Mouse (Mus musculus): ENCODE results near the gene Aftph. TPM values are rescaled to one million over a fixed set of nuclear protein-coding genes. Genes with fewer than 3 reads are reported as not detected.

Gene Aftph
- polyA plus RNA-seq, 1 experiment from 2014 or later: 21.3 TPM

DNA sequence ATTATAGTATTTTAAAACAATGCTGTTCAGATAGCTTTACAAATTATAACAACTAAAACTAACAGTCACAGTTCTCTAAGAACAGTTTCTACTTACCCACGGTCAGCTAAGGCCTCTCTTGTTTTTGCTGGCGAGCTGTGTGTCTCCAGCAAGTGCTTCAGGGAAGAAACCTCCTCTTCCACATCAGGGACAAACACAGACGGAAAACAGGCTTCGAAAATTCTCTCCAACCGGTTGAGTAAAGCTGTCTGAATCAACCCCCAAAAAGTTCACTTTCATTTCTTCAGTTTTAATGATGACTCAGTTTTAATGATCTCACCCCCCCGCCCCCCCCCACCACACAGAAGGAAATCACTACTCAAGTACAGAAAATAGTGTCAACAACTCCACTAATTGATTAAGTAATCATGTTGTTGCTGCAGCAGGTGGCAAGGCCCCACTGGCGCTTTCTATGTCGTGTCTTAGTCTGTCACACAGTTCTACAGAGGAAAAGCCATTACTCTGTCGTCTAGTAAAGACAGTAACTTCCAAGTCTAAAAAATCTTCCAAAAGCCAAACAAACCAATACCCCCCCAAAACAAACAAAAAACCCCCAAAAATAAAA is 29.2 kb downstream of the Aftph start:
- H3K27ac ChIP-seq (ENCODE audit: low read depth, low read length): no peak overlapping the region
- no peak overlapping the region for H3K9ac ChIP-seq (ENCODE audit: low read depth, low read length)
- H3K27me3 ChIP-seq (replicated peaks; ENCODE audit: control insufficient read depth, insufficient read depth, low read length): no peaks in the 10 kb centered on the region
- no peak for TF ChIP-seq CTCF (IDR thresholded peaks at IDR 0.05; ENCODE audit: low read depth)
- H3K36me3 ChIP-seq (ENCODE audit: control insufficient read depth, insufficient read depth): peaks cover 7% of the 10 kb centered on the region; the same call in 1 of the 2 replicates
- H3K4me3 ChIP-seq (ENCODE audit: low read depth, low read length): no peak overlapping the region
- ATAC-seq: no peak
- no peaks in the 10 kb centered on the region for H3K9me3 ChIP-seq (ENCODE audit: control insufficient read depth)
- H3K4me1 ChIP-seq (replicated peaks; ENCODE audit: control insufficient read depth, insufficient read depth, low read length): no peaks in the 10 kb centered on the region
- H3K4me2 ChIP-seq (replicated peaks; ENCODE audit: low read depth): no peak overlapping the region
- 67% methylated on average over 9 of the region's 9 CpGs for WGBS

DNA sequence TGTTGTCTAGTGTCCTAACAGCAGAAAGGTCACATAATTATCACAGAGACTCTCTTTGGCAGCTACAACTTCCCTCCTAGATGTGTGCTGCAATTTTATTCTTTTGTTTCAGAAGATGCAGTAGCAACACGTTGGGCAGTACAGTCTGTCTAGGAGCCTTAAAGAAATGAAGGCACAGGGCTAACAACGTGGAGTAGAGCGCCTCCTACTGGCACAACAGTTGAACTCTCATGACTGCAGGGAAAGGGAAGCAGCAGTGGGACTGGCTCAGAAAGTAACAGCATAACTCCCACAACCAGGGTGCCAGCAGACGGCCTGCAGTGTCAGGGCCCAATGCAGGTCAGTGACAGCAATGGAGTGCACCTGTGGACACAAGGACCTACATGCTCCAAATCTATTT is 50.4 kb downstream of the Aftph start:
- Histone ChIP-seq H3K9me3 (ENCODE audit: control insufficient read depth) (no peaks in the 10 kb centered on the region), H3K27me3 (replicated peaks; ENCODE audit: control insufficient read depth, insufficient read depth, low read length) (no peaks in the 10 kb centered on the region), H3K4me3 (ENCODE audit: low read depth, low read length) (no peak overlapping the region), H3K9ac (ENCODE audit: low read depth, low read length) (no peak overlapping the region), H3K4me2 (replicated peaks; ENCODE audit: low read depth) (no peak overlapping the region), H3K4me1 (replicated peaks; ENCODE audit: control insufficient read depth, insufficient read depth, low read length) (no peaks in the 10 kb centered on the region), H3K36me3 (ENCODE audit: control insufficient read depth, insufficient read depth) (peaks cover 20% of the 10 kb centered on the region), H3K27ac (ENCODE audit: low read depth, low read length) (no peak overlapping the region)
- ATAC-seq: 0 out of 2 replicates have a peak, but pooled peaks have one; percentile 19
- TF ChIP-seq CTCF (IDR thresholded peaks at IDR 0.05; ENCODE audit: low read depth): peak; percentile 95
- 7% methylated on average over 4 of the region's 4 CpGs for WGBS

DNA sequence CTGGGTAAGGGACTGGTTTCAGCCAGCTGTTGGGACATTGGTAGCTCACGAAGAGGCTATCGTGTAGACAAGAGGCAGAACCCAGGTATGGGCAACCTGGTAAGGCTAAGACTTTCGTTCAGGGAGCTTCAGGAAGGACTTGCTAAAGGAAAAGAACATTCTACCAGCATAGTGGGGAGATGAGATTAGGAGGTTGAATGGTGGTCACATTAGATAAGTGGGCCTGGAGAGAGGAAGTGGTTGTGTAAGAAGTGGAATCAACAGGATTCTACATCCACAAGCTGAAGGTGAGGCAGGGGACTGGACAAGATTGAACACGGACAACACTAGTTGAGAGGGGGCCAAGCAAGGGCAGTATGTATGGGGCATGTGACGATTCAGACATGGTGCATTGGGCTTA is 59.7 kb downstream of the Aftph start:
- H3K27ac ChIP-seq (ENCODE audit: low read depth, low read length): no peak overlapping the region
- H3K4me3 ChIP-seq (ENCODE audit: low read depth, low read length): no peak overlapping the region
- WGBS: 88% methylated on average over 5 of the region's 5 CpGs
- no peak overlapping the region for H3K4me2 ChIP-seq (replicated peaks; ENCODE audit: low read depth)
- no peak overlapping the region for H3K9ac ChIP-seq (ENCODE audit: low read depth, low read length)
- H3K4me1 ChIP-seq (replicated peaks; ENCODE audit: control insufficient read depth, insufficient read depth, low read length): no peaks in the 10 kb centered on the region
- TF ChIP-seq CTCF (IDR thresholded peaks at IDR 0.05; ENCODE audit: low read depth): no peak
- no peak for ATAC-seq
- no peaks in the 10 kb centered on the region for H3K27me3 ChIP-seq (replicated peaks; ENCODE audit: control insufficient read depth, insufficient read depth, low read length)
- no peaks in the 10 kb centered on the region for H3K9me3 ChIP-seq (ENCODE audit: control insufficient read depth)
- peaks cover 8% of the 10 kb centered on the region for H3K36me3 ChIP-seq (ENCODE audit: control insufficient read depth, insufficient read depth)

DNA sequence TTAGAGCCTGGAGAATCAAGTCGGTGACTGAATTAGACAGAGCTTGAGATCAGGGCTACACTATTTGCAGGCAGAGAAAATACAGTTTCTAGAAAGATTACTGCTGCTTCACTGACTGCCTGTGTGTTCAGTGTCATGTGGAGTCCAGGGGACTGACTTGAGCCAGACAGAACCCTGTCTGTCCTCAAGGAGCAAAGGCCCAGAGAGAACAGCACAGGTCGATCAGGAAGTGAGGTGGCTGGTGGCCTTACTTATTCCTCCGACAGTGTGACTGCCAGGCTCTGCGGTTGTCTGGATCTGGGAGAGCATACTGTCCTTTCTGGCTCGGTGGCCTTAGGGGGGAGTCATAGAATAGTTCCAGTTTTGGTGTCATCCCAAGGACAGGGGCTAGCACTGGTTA is 60.6 kb downstream of the Aftph start:
- no peak overlapping the region for H3K4me2 ChIP-seq (replicated peaks; ENCODE audit: low read depth)
- no peak overlapping the region for H3K27ac ChIP-seq (ENCODE audit: low read depth, low read length)
- H3K9ac ChIP-seq (ENCODE audit: low read depth, low read length): no peak overlapping the region
- no peak overlapping the region for H3K4me3 ChIP-seq (ENCODE audit: low read depth, low read length)
- peaks cover under 1% of the 10 kb centered on the region; the same call in 1 of the 2 replicates for H3K36me3 ChIP-seq (ENCODE audit: control insufficient read depth, insufficient read depth)
- WGBS: 80% methylated on average over 5 of the region's 5 CpGs
- ATAC-seq: no peak
- H3K9me3 ChIP-seq (ENCODE audit: control insufficient read depth): no peaks in the 10 kb centered on the region
- no peaks in the 10 kb centered on the region for H3K4me1 ChIP-seq (replicated peaks; ENCODE audit: control insufficient read depth, insufficient read depth, low read length)
- H3K27me3 ChIP-seq (replicated peaks; ENCODE audit: control insufficient read depth, insufficient read depth, low read length): no peaks in the 10 kb centered on the region
- TF ChIP-seq CTCF (IDR thresholded peaks at IDR 0.05; ENCODE audit: low read depth): no peak

DNA sequence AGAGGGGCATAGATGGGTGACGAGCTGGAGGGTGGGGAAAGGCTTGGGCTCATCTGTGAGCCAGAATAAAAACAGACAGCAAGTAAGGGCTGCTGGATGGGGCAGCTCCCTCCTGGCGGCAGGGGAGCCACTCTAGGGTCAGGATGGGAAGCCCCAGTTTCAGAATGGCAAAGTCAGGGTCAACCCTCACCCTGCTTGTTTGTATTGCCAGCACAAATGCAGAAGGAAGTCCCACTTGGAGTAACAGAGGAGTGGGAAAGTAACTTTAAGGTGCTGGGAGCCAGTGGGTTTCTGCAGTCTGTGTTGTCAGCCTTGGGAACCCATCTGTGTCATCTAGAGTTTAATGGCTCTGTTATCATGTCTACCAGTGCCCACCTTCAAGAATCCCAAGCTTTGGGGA is 62.0 kb downstream of the Aftph start:
- no peak overlapping the region for H3K9ac ChIP-seq (ENCODE audit: low read depth, low read length)
- H3K9me3 ChIP-seq (ENCODE audit: control insufficient read depth): no peaks in the 10 kb centered on the region
- no peaks in the 10 kb centered on the region for H3K4me1 ChIP-seq (replicated peaks; ENCODE audit: control insufficient read depth, insufficient read depth, low read length)
- H3K4me2 ChIP-seq (replicated peaks; ENCODE audit: low read depth): no peak overlapping the region
- no peak overlapping the region for H3K27ac ChIP-seq (ENCODE audit: low read depth, low read length)
- H3K27me3 ChIP-seq (replicated peaks; ENCODE audit: control insufficient read depth, insufficient read depth, low read length): no peaks in the 10 kb centered on the region
- no peaks in the 10 kb centered on the region for H3K36me3 ChIP-seq (ENCODE audit: control insufficient read depth, insufficient read depth)
- TF ChIP-seq CTCF (IDR thresholded peaks at IDR 0.05; ENCODE audit: low read depth): no peak
- H3K4me3 ChIP-seq (ENCODE audit: low read depth, low read length): no peak overlapping the region
- 79% methylated on average over 2 of the region's 2 CpGs for WGBS
- ATAC-seq: no peak

DNA sequence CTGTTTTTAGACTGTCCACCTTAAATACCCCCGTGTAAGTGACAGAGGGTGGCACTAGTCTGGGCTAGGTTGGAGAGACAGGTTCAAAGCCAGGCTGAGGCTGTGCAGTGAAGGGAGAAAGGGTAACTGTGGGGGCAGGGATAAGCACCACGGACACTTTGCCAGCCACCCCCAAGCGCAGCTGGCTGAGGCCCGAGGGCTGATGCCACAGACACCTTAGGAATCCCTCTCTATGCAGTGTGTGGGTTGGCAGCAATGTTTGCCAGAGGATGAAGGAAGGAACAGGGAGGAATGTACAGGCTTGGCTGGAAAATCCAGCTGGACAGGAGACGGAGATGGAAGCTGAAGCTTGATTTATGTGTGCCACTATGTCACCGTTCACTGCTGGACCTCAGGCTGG is 68.9 kb downstream of the Aftph start:
- TF ChIP-seq CTCF (IDR thresholded peaks at IDR 0.05; ENCODE audit: low read depth): no peak
- no peak overlapping the region for H3K9ac ChIP-seq (ENCODE audit: low read depth, low read length)
- ATAC-seq: no peak
- H3K9me3 ChIP-seq (ENCODE audit: control insufficient read depth): no peaks in the 10 kb centered on the region
- WGBS: 69% methylated on average over 6 of the region's 6 CpGs
- H3K4me1 ChIP-seq (replicated peaks; ENCODE audit: control insufficient read depth, insufficient read depth, low read length): no peaks in the 10 kb centered on the region
- no peaks in the 10 kb centered on the region for H3K27me3 ChIP-seq (replicated peaks; ENCODE audit: control insufficient read depth, insufficient read depth, low read length)
- H3K4me2 ChIP-seq (replicated peaks; ENCODE audit: low read depth): no peak overlapping the region
- H3K36me3 ChIP-seq (ENCODE audit: control insufficient read depth, insufficient read depth): no peaks in the 10 kb centered on the region
- H3K27ac ChIP-seq (ENCODE audit: low read depth, low read length): no peak overlapping the region
- H3K4me3 ChIP-seq (ENCODE audit: low read depth, low read length): no peak overlapping the region

Measured in intestine, postnatal 0 days (tissue).